Mouse (Mus musculus): ENCODE data around the gene Cit.

GRCm38 (mm10) chr5:115908699-115909098 is 63.6 kb downstream of the Cit start:
- no peak for TF ChIP-seq EP300 (optimal IDR thresholded peaks at IDR 0.05)
- no peak for TF ChIP-seq CTCF (IDR thresholded peaks at IDR 0.05; ENCODE audit: low read depth)
